Comparison of ENCODE assay signal across 26 mouse cellular contexts in the genomic region with DNA sequence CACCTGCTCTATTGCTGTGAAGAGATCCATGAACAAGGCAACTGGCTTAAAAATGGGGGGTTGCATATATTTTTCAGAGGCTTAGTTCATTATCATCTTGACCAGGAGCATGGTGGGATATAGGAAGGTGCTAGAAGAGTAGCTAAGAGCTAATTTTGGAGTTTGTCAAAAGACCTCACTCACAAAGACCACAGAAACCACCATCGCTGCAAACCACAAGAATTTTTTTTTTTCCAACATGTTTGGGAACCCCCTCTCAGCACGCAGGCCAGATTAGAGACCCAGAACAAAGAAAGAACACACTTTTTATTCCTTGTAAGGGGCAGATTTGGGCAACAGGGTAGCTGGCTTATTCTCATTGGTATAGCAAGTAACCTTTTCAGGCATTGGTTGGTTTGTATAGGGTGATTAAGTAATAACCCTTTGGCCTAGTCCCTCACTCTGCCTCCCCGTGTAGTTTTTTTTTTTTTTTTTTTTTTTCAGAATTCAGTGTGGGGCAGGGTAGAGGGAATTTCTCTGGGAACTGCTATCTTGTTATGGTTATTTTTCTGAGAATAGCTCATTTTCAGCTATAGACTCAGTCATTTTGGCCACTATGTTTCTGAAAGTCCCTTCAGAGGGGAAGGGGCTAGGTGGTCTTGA. TPM values are rescaled to one million over a fixed set of nuclear protein-coding genes. Genes with fewer than 3 reads are reported as not detected.
DNase-seq lines count a peak whose midpoint lies in the region; TF ChIP-seq lines count a peak whose summit lies in the region.
"Had no signal": no experiment of that assay in that cellular context is flagged by ENCODE, and none has a peak within 500 bp of the region (broad histone marks: within the 10 kb centered on the region; RNA-seq: fewer than 3 reads in every experiment).

No protein-coding gene starts in this region.

- H3K4me1 ChIP-seq in CH12.LX (ENCODE audit: control insufficient read depth in 1 of 2, insufficient read depth in 2 of 2) (peaks cover 8 to 42% of the 10 kb centered on the region in 2 experiments), ES-E14 (ENCODE audit: control insufficient read depth in 2 of 2, insufficient read depth in 2 of 2, low read length in 2 of 2, poor library complexity in 1 of 2) (no peaks in the 10 kb centered on the region)

- dilution Hi-C loops in CH12.LX (cut with MboI; ENCODE audit: extremely low pct_ligation_motif_present, extremely low pct_unique_long_range_greater_than_20kb, low sequenced_read_pairs), result no loop called here

- peak overlapping the region in 1 of 3 experiments; percentile 37 for H3K4me3 ChIP-seq in CH12.LX (replicated peaks in 1 of 3; ENCODE audit: low read depth in 2 of 3, low read length in 2 of 3, poor library complexity in 1 of 3)
- no peak overlapping the region for H3K4me3 ChIP-seq in ES-E14 (ENCODE audit: insufficient read depth in 1 of 2, low read depth in 1 of 2, low read length in 2 of 2, poor library complexity in 1 of 2, severe bottlenecking in 1 of 2)

- peaks cover 0 to 9% of the 10 kb centered on the region in 2 experiments for H3K36me3 ChIP-seq in CH12.LX (replicated peaks in 1 of 2; ENCODE audit: control insufficient read depth in 1 of 2, insufficient read depth in 1 of 2, low read length in 1 of 2)
- H3K36me3 ChIP-seq in ES-E14 (ENCODE audit: control insufficient read depth, insufficient read depth, low read length, poor library complexity, severe bottlenecking), result peaks cover 2% of the 10 kb centered on the region; the same call in 1 of the 2 replicates
- H3K36me3 ChIP-seq: G1E had no signal

- H3K9me3 ChIP-seq in CH12.LX (replicated peaks; ENCODE audit: low read length), result peaks cover 7% of the 10 kb centered on the region
- peaks cover 14% of the 10 kb centered on the region for H3K9me3 ChIP-seq in ES-E14 (ENCODE audit: control insufficient read depth, insufficient read depth, low read depth, low read length)

- TF ChIP-seq CTCF in CH12.LX (conservative IDR thresholded peaks at IDR 0.05 in 1 of 2, IDR thresholded peaks at IDR 0.05 in 1 of 2; ENCODE audit: low read depth in 2 of 2, low read length in 2 of 2), result no peak

- H3K9ac ChIP-seq in CH12.LX (ENCODE audit: insufficient read depth, low read depth) (peak overlapping the region; percentile 54), ES-E14 (ENCODE audit: insufficient read depth, low read depth, low read length, poor library complexity, severe bottlenecking) (no peak overlapping the region)

- in situ Hi-C loops in CH12.LX (cut with MboI; ENCODE audit: low pct_ligation_motif_present, low pct_unique_long_range_greater_than_20kb, low sequenced_read_pairs) (no loop called here), ES-E14 (cut with MboI; ENCODE audit: low sequenced_read_pairs in 2 of 2, unreplicated experiment in 2 of 2) (no loop called here)

- peak overlapping the region; percentile 89 for H3K4me2 ChIP-seq in CH12.LX (ENCODE audit: insufficient read depth, low read depth, poor library complexity, severe bottlenecking)

- H3K27me3 ChIP-seq in CH12.LX (replicated peaks), result no peaks in the 10 kb centered on the region
- H3K27me3 ChIP-seq: Patski had no signal

- peak overlapping the region; percentile 91 for H3K27ac ChIP-seq in CH12.LX (ENCODE audit: insufficient read depth, low read depth)
- no peak overlapping the region for H3K27ac ChIP-seq in ES-E14 (ENCODE audit: insufficient read depth, low read depth, low read length, poor library complexity, severe bottlenecking)

- peak; percentile 19 for DNase-seq in heart, adult 11 months
- DNase-seq in heart, postnatal 4 days, result no peak
- DNase-seq in 3134 (ENCODE audit: extremely low read depth, insufficient read length, low spot score) (peak; percentile 24), CH12.LX (ENCODE audit: extremely low read depth) (peak; percentile 86), ES-E14 (ENCODE audit: low read depth, low spot score) (no peak)
- no peak for DNase-seq in right cerebral cortex, postnatal 36 days (ENCODE audit: low spot score in 2 of 2)
- DNase-seq in frontal cortex, postnatal 14 days (ENCODE audit: low spot score in 2 of 2), result no peak
- DNase-seq in B cell, adult 2 months, result no peak
- DNase-seq: adrenal gland, adult 2 months; adrenal gland, adult 8-10 months; adrenal gland, postnatal 10 days; adrenal gland, postnatal 14 days; adrenal gland, postnatal 25 days; adrenal gland, postnatal 36 days; cerebellum, adult 11 months; cerebellum, adult 11-12 months; cerebellum, adult 18-20 months; cerebellum, adult 2 months; cerebellum, adult 8-10 months; cerebellum, adult 9-10 months had no signal

- TF ChIP-seq POLR2A in CH12.LX (IDR thresholded peaks at IDR 0.05; ENCODE audit: low read depth, low read length), result no peak; the same call in 1 of the 2 replicates

- TF ChIP-seq EP300 in CH12.LX (IDR thresholded peaks at IDR 0.05; ENCODE audit: low read length), result peak; percentile 94

- no peak; the same call in 1 of the 2 replicates for TF ChIP-seq RAD21 in CH12.LX (IDR thresholded peaks at IDR 0.05; ENCODE audit: low read depth, low read length)

- no peaks in the 10 kb centered on the region for H3K79me2 ChIP-seq in CH12.LX (replicated peaks; ENCODE audit: control insufficient read depth, extremely low read depth, insufficient read depth, poor library complexity, severe bottlenecking)

TF ChIP-seq in CH12.LX, 34 proteins besides CTCF, POLR2A, EP300 and RAD21 (continues in another document):
- TF ChIP-seq JUND (conservative IDR thresholded peaks at IDR 0.05; ENCODE audit: low read depth, low read length) (peak; percentile 25; the same call in 1 of the 2 replicates), ZC3H11A (IDR thresholded peaks at IDR 0.05; ENCODE audit: low read depth, low read length) (no peak), JUN (IDR thresholded peaks at IDR 0.05; ENCODE audit: insufficient read depth, low read depth, low read length) (peak; percentile 56), MAFK (IDR thresholded peaks at IDR 0.05; ENCODE audit: insufficient replicate concordance, low read length) (peak; percentile 87), TBP (conservative IDR thresholded peaks at IDR 0.05; ENCODE audit: low read depth, low read length) (peak; percentile 50; the same call in 1 of the 2 replicates), RCOR1 (conservative IDR thresholded peaks at IDR 0.05; ENCODE audit: low read depth, low read length) (peak; percentile 60), CHD1 (IDR thresholded peaks at IDR 0.05; ENCODE audit: low read depth, low read length) (peak; percentile 38), MXI1 (IDR thresholded peaks at IDR 0.05; ENCODE audit: low read depth, low read length) (peak; percentile 31; the same call in 1 of the 2 replicates), KAT2A (IDR thresholded peaks at IDR 0.05; ENCODE audit: insufficient replicate concordance, low read length) (no peak), POLR2AphosphoS2 (IDR thresholded peaks at IDR 0.05; ENCODE audit: low read depth, low read length) (no peak), NRF1 (IDR thresholded peaks at IDR 0.05; ENCODE audit: low read depth, low read length) (no peak), CHD2 (IDR thresholded peaks at IDR 0.05; ENCODE audit: low read length) (peak; percentile 62), PAX5 (IDR thresholded peaks at IDR 0.05; ENCODE audit: low read length) (no peak), TCF12 (IDR thresholded peaks at IDR 0.05; ENCODE audit: low read depth, low read length) (peak; percentile 67), ELF1 (IDR thresholded peaks at IDR 0.05; ENCODE audit: low read depth, low read length) (peak; percentile 3; the same call in 1 of the 2 replicates), GABPA (IDR thresholded peaks at IDR 0.05; ENCODE audit: insufficient replicate concordance, low read depth, low read length) (no peak), MYC (IDR thresholded peaks at IDR 0.05; ENCODE audit: low read depth, low read length) (peak; percentile 67)

TF ChIP-seq in ES-E14, 5 proteins besides CTCF, POLR2A, EP300 and RAD21:
- TF ChIP-seq HCFC1 (IDR thresholded peaks at IDR 0.05; ENCODE audit: borderline replicate concordance, insufficient read depth, low read length), result no peak
- TF ChIP-seq ZNF384 (IDR thresholded peaks at IDR 0.05; ENCODE audit: low read depth, low read length), result peak; percentile 29
- TF ChIP-seq MAFK (IDR thresholded peaks at IDR 0.05; ENCODE audit: insufficient read depth, low read depth, low read length), result no peak

RNA-seq across cellular contexts. Expression of gene Rpl39l, which starts 2.3 kb away (rescaled TPM):
- not detected for total RNA-seq in heart, postnatal 4 days (2021)
- total RNA-seq in CH12.LX (2012; rRNA removed) (4.6 and 7.3 TPM in 2 replicates), CH12.LX (2014; rRNA removed) (9.1 and 10.2 TPM in 2 replicates), ES-E14 (2012; rRNA removed) (98.2 and 138 TPM in 2 replicates)
- polyA plus RNA-seq in CH12.LX (2012; ENCODE audit: insufficient read length, low read depth), result 14.9 and 16.2 TPM in 2 replicates
- total RNA-seq: adrenal gland, adult 18-20 months; adrenal gland, adult 2 months; adrenal gland, adult 8-10 months; adrenal gland, postnatal 10 days; adrenal gland, postnatal 14 days; adrenal gland, postnatal 25 days; adrenal gland, postnatal 36 days; adrenal gland, postnatal 4 days; MEL had no signal
- polyA plus RNA-seq: adrenal gland, adult 2 months; cerebellum, adult 2 months; G1E; Patski had no signal

RNA-seq across cellular contexts. Expression of gene Atf7ip2, which starts 20.2 kb away (rescaled TPM):
- total RNA-seq in heart, postnatal 4 days (2021), result under 1 TPM; 0.36 to 0.52 TPM
- not detected in 2 replicates for total RNA-seq in CH12.LX (2012; rRNA removed)
- total RNA-seq in CH12.LX (2014; rRNA removed), result not detected in 2 replicates
- not detected in 2 replicates for polyA plus RNA-seq in CH12.LX (2012; ENCODE audit: insufficient read length, low read depth)
- total RNA-seq in ES-E14 (2012; rRNA removed), result 13.3 and 15.8 TPM in 2 replicates
- total RNA-seq: G1E had no signal
- polyA plus RNA-seq: CD4-positive, CD25-positive, alpha-beta regulatory T cell, adult 4 months; G1E; Patski had no signal

Comparison
In these comparisons a context has a peak if more than half of its experiments do, and no peak if none do; other contexts are left out.
1. DNase-seq: peak in heart, adult 11 months (single experiment), 3134 (single experiment) and CH12.LX (single experiment); none in heart, postnatal 4 days (single experiment), ES-E14 (single experiment), right cerebral cortex, postnatal 36 days (0 of 2), frontal cortex, postnatal 14 days (0 of 2) and B cell, adult 2 months (0 of 2).